Mouse (Mus musculus) ES-Bruce4 (cell line): ENCODE results near the gene Mia3. TPM values are rescaled to one million over a fixed set of nuclear protein-coding genes. Genes with fewer than 3 reads are reported as not detected.

Source experiments
- H3K27ac ChIP-seq: 2 replicates; pipeline ENCODE4 v1.5.1; 2012; ENCODE audit warnings: low read length, inconsistent platforms; ENCODE audit not compliant: insufficient read depth
- H3K27me3 ChIP-seq: 2 replicates; pipeline ENCODE4 v1.6.1; 2012; ENCODE audit warnings: mild to moderate bottlenecking, low read length, inconsistent platforms; ENCODE audit not compliant: control insufficient read depth, poor library complexity, insufficient read depth, severe bottlenecking
- H3K36me3 ChIP-seq: 2 replicates; pipeline ENCODE4 v1.6.1; 2012; ENCODE audit warnings: inconsistent platforms, mild to moderate bottlenecking, low read length, moderate library complexity; ENCODE audit not compliant: control insufficient read depth, poor library complexity, insufficient read depth, severe bottlenecking
- H3K4me1 ChIP-seq: one replicate; pipeline ENCODE4 v1.8.1; 2011; ENCODE audit warnings: low read length; ENCODE audit not compliant: control insufficient read depth, insufficient read depth
- H3K4me3 ChIP-seq: 2 replicates; pipeline ENCODE4 v1.5.1; 2011; ENCODE audit warnings: low read depth, mild to moderate bottlenecking, low read length
- H3K9ac ChIP-seq: 2 replicates; pipeline ENCODE4 v1.6.1; 2012; ENCODE audit warnings: low read depth, mild to moderate bottlenecking, inconsistent platforms; ENCODE audit not compliant: poor library complexity, severe bottlenecking
- H3K9me3 ChIP-seq: replicated peaks from 2 replicates; pipeline ENCODE4 v1.6.1; 2012; ENCODE audit warnings: mild to moderate bottlenecking, low read length, inconsistent platforms; ENCODE audit not compliant: control insufficient read depth, poor library complexity, insufficient read depth, severe bottlenecking
- CTCF ChIP-seq: IDR thresholded peaks from one replicate; pipeline ENCODE4 v1.8.1; 2011; ENCODE audit warnings: low read depth, low read length
- EP300 ChIP-seq: IDR thresholded peaks from 2 replicates; pipeline ENCODE4 v1.6.1; 2011; ENCODE audit warnings: low read depth, low read length; ENCODE audit not compliant: insufficient read depth
- POLR2A ChIP-seq: IDR thresholded peaks from one replicate; pipeline ENCODE4 v1.8.1; 2011; ENCODE audit warnings: low read length; ENCODE audit not compliant: insufficient read depth
- polyA plus RNA-seq: library from polyadenylated mRNA; stranded (reverse); fragments of >200 nt; gene quantifications from 2 replicates; pipeline ENCODE4 v1.2.4, GENCODE M21; 2011; ENCODE audit warnings: low read depth; ENCODE audit not compliant: missing spikeins, insufficient read depth, insufficient read length

The Mia3 gene
- polyA plus RNA-seq, 1 experiment: 155 TPM

DNA sequence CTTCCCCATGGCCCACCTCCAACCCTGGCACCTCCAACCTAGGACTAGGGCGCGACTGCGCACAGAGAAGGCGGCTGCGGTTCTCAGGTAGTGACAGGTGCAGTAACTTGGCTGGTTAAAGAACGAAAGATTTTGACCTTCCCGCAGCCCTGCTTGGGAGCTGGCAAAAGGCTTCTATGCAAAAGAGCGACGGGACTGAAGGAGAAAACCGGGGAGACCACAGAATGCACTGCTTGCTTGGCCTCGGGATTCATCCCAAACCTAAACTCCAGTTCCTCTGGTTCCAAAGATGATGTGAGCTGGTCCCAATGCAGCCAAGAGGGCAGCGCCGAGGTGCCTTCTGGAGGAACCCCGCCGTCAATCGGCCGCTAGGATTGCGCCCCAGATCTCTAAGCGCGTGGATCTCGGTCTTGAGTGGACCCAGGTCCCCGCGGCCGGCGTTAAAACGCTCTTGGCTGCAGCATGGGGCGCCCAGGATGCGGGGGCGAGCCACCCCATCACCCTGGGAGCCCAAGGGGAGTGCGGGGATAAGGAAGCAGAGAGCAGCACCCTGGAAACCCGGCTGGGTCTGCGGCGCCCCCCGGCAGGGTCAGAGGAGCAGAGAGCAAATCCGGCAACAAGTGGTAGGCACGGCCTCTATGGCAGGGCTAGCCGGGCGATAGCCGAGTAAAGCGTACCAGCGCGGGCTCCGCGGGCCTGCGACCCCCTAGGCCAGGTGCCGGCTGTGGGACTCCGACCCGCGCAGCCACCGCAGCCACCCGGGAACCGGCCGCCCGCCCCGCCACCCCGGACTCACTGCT lies 552 bp downstream of the Mia3 start:
- TF ChIP-seq CTCF: no peak
- no peak for TF ChIP-seq POLR2A
- TF ChIP-seq EP300: no peak
- Histone ChIP-seq H3K9ac (peak overlapping the region; percentile 92), H3K27me3 (no peaks in the 10 kb centered on the region), H3K4me3 (peak overlapping the region; percentile 86), H3K27ac (no peak overlapping the region), H3K9me3 (no peaks in the 10 kb centered on the region), H3K4me1 (no peaks in the 10 kb centered on the region), H3K36me3 (no peaks in the 10 kb centered on the region; the same call in 1 of the 2 replicates)

GRCm38 (mm10) chr1:183366361-183366760 lies 3.0 kb downstream of the Mia3 start:
- TF ChIP-seq POLR2A (no peak), CTCF (no peak)
- Histone ChIP-seq H3K36me3 (peaks cover 6% of the 10 kb centered on the region), H3K9me3 (no peaks in the 10 kb centered on the region), H3K9ac (no peak overlapping the region), H3K27ac (no peak overlapping the region), H3K4me1 (no peaks in the 10 kb centered on the region), H3K4me3 (no peak overlapping the region), H3K27me3 (no peaks in the 10 kb centered on the region)

GRCm38 (mm10) chr1:183363577-183363867 lies 5.8 kb downstream of the Mia3 start:
- Histone ChIP-seq H3K4me3 (no peak overlapping the region), H3K36me3 (peaks cover 6% of the 10 kb centered on the region)

DNA sequence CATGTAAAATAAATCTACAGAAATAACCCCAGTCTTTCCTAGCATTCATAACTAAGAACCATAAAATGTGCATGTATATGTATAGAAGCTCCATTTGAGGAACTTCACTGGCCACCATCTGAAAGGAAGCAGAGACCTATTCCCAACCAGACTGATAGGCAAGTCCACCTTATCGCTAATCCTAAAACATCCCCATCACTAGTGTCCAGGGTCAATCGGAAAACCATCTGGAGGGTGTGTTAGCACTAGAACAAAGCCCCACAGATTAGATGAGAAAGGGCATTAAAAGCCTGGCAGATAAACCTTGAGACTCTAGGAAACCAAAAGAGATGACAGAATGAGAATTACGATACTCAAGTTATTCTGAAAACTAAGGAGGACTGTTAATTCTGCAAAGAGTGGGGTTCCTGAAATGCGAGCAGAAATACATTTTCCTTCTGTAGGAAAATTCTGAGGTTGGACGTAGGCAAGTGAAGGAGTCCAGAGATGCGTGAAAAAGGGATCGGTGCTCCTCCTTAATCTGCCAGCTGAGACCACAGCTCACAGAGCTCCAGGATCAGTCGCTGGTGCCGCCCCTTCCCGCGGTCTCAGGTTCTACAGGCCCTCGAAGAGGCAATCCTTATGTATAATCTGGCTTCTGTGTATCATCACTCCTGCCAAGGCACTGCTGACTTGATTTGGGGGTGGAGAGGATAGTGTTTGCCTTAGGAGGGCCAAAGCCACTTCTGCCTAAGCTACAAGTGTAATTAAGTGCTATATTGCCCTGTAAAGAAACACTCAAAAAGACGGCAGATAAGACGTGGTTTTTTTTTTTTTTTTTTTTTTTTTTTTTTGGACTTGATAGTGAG lies 6.4 kb downstream of the Mia3 start:
- H3K27ac ChIP-seq: no peak overlapping the region
- TF ChIP-seq CTCF (no peak), POLR2A (no peak), EP300 (no peak)
- H3K36me3 ChIP-seq: peaks cover 6% of the 10 kb centered on the region
- H3K4me3 ChIP-seq: no peak overlapping the region
- H3K9me3 ChIP-seq: no peaks in the 10 kb centered on the region
- H3K9ac ChIP-seq: no peak overlapping the region
- H3K4me1 ChIP-seq: no peaks in the 10 kb centered on the region
- no peaks in the 10 kb centered on the region for H3K27me3 ChIP-seq

More at GRCm38 (mm10) chr1:183363577-183363867, 5.8 kb downstream of the Mia3 start:
- no peaks in the 10 kb centered on the region for H3K9me3 ChIP-seq
- no peak overlapping the region for H3K27ac ChIP-seq
- TF ChIP-seq EP300: no peak
- TF ChIP-seq CTCF: no peak
- TF ChIP-seq POLR2A: no peak
- H3K27me3 ChIP-seq: no peaks in the 10 kb centered on the region
- no peak overlapping the region for H3K9ac ChIP-seq
- H3K4me1 ChIP-seq: no peaks in the 10 kb centered on the region

DNA sequence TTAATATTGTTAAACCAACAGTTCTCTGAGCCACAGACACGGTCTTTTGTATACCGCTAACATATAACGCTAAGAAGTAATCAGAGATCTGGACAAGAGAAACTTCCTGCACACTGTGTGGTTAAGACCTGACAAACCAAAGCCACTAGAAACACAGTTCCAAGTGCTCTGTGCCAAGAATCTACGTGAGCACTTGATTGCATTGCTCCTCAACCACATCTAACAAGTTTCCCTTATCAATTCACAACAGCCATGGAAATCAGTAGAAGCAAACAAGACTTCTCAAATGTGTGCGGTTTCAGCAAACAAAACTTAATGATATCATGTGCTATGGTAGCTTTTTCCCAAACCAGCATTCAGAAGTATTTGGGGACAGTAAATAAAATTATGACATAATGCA lies 7.1 kb downstream of the Mia3 start:
- no peak overlapping the region for H3K27ac ChIP-seq
- H3K36me3 ChIP-seq: peaks cover 12% of the 10 kb centered on the region
- H3K4me1 ChIP-seq: no peaks in the 10 kb centered on the region
- H3K9ac ChIP-seq: no peak overlapping the region
- TF ChIP-seq EP300 (no peak), CTCF (no peak), POLR2A (no peak)
- H3K9me3 ChIP-seq: no peaks in the 10 kb centered on the region
- H3K4me3 ChIP-seq: no peak overlapping the region
- no peaks in the 10 kb centered on the region for H3K27me3 ChIP-seq

- H3K4me3 ChIP-seq: no peak overlapping the region
- H3K9ac ChIP-seq: no peak overlapping the region
- H3K36me3 ChIP-seq: peaks cover 17% of the 10 kb centered on the region
- H3K27me3 ChIP-seq: no peaks in the 10 kb centered on the region
- no peaks in the 10 kb centered on the region for H3K4me1 ChIP-seq
- TF ChIP-seq EP300 (no peak), CTCF (no peak), POLR2A (no peak)
- H3K27ac ChIP-seq: no peak overlapping the region
- H3K9me3 ChIP-seq: no peaks in the 10 kb centered on the region
Measured at GRCm38 (mm10) chr1:183358901-183359300, 10.5 kb downstream of the Mia3 start.
